Mouse (Mus musculus) liver, embryonic 14.5 days (tissue): ENCODE measurements around the gene Ppm1m.

ENCODE experiments used
- CTCF ChIP-seq: IDR thresholded peaks from 2 replicates; pipeline ENCODE4 v1.5.1; 2016; ENCODE audit warnings: antibody characterized with exemption, low read depth, control low read depth
- EP300 ChIP-seq: IDR thresholded peaks from 2 replicates; pipeline ENCODE4 v1.6.1; 2016; ENCODE audit warnings: antibody characterized with exemption, low read depth

GRCm38 (mm10) chr9:106171346-106172158 is 28.0 kb downstream of the Ppm1m start:
- TF ChIP-seq CTCF: no peak
- no peak for TF ChIP-seq EP300
